Mouse (Mus musculus) sigmoid colon, adult 10 weeks (tissue): ENCODE data around the gene Psg27. TPM values are rescaled to one million over a fixed set of nuclear protein-coding genes. Genes with fewer than 3 reads are reported as not detected.

Experiments
- polyA plus RNA-seq: library from polyadenylated mRNA; stranded (reverse); fragments of 350-450 nt; fragmentation: Illumina TruSeq; extraction: RNeasy Lipid Tissue Mini Kit (QIAGEN cat#74804); gene quantifications from one replicate; pipeline ENCODE4 v1.2.3, GENCODE M21; 2014; ENCODE audit warnings: low read depth, low replicate concordance

The Psg27 gene
- not detected for polyA plus RNA-seq

DNA sequence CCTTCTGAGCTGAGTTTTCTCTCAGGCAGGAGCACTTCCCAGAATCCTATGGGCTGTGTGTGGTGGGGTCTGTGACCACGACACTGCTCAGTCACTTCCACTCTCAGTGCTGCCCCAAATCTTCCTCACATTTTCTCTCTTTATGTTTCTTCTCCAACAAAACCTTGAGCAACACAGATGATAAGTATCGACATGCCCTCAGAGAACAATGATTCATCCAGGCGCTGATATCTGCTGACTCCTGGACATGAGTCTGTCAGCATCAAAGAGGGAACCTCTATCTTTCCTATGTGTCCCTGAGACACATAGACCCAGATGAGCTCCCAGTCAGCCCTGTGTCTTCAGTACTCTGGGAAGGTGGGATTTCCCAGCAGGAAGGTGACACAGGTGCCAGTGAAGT lies at the start of gene Psg27:
TSS of gene Psg27 (minus strand) at position 101 of the 400 bp plus-strand sequence.

DNA sequence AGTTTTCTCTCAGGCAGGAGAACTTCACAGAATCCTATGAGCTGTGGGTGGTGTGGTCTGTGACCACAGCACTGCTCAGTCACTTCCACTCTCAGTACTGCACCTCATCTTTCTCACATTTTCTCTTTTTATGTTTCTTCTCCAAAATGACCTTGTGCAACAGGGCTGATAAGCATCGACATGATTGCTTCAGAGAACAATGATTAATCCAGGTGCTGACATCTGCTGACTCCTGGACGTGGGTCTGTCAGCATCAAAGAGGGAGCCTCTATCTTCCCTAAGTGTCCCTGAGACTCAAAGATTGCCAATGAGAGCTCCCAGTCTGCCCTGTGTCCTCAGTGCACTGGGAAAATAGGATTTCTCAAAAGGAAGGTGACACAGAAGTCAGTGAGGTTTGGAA lies 49.3 kb upstream of the Psg27 start, which contains the start of gene Psg23:
TSS of gene Psg23 (minus strand) at position 101 of the 400 bp plus-strand sequence.

DNA sequence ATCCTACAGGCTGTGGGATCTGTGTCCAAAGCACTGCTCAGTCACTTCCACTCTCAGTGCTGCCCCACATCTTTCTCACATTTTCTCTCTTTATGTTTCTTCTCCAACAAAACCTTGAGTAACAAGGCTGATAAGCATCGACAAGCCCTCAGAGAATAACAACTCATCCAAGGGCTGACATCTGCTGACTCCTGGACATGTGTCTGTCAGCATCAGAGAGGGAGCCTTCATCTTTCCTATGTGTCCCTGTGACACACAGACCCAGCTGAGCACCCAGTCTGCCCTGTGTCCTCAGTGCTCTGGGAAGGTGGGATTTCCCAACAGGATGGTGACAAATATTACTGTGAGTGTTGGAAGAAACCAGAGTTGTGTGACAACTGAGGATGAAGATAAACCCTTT lies 34.9 kb downstream of the Psg27 start, which contains the start of gene Psg25:
TSS of gene Psg25 (minus strand) at position 101 of the 400 bp plus-strand sequence.

Other genes starting within 250 kb of the Psg27 start
- not detected for gene Psg18, start 212.3 kb downstream of the Psg27 start, polyA plus RNA-seq
- gene Psg28, start 135.3 kb downstream of the Psg27 start, polyA plus RNA-seq, result not detected
- gene Psg26, start 83.1 kb downstream of the Psg27 start, polyA plus RNA-seq, result not detected
- not detected for gene Psg25, start 35.0 kb downstream of the Psg27 start, polyA plus RNA-seq
- not detected for gene Psg23, start 49.2 kb upstream of the Psg27 start, polyA plus RNA-seq
- not detected for gene Psg21, start 89.4 kb upstream of the Psg27 start, polyA plus RNA-seq
- not detected for gene Psg20, start 118.9 kb upstream of the Psg27 start, polyA plus RNA-seq
- not detected for gene Psg22, start 150.8 kb upstream of the Psg27 start, polyA plus RNA-seq
- gene Psg19, start 231.2 kb upstream of the Psg27 start, polyA plus RNA-seq, result not detected